Mouse (Mus musculus): ENCODE data around the gene Plk5. TPM values are rescaled to one million over a fixed set of nuclear protein-coding genes. Genes with fewer than 3 reads are reported as not detected.

The Plk5 gene
- total RNA-seq, 2 experiments from 2014 or later: 30.3 to 30.5 TPM

DNA sequence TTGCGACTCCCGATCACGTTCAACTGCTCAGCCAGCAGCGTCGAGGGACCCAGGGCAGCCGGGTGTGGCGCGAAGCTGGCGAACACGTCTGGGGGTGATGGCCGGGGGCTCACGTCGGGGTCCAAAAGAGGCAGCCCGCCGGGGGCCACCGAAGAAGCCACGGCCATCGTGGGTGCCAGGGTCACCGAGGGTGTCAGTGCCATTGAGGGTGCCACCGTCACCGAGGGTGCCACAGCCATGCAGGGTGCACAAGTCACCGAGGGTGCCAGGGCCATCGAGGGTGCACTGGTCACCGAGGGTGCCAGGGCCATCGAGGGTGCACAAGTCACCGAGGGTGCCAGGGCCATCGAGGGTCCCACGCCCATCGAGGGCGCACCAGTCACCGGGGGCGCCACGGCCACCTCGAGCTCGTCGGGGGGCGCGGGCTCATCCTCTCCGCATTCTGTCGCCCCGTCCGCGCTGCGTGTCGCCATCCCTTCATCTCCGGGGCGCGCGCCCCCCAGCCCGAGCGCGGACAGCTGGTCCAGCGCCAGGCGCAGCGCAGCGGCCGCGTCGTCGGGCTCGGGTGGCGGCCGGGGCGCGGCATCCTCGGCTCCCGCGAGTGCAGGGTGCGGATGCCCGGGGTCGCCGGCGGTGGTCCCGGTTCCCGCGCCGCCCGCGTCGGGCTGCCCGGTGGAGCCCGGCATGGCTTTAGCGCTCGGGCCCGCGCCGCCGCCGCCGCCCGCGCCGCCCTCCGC lies 30.6 kb downstream of the Plk5 start:
- no peak for DNase-seq (ENCODE audit: low spot score in 2 of 2)

GRCm38 (mm10) chr10:80387522-80387959 lies 31.3 kb downstream of the Plk5 start, which contains the start of gene Mex3d:
Gene Mex3d, minus strand, starts transcription at chr10:80387659.
- DNase-seq (ENCODE audit: low spot score in 2 of 2): peak; percentile 76 to 91

DNA sequence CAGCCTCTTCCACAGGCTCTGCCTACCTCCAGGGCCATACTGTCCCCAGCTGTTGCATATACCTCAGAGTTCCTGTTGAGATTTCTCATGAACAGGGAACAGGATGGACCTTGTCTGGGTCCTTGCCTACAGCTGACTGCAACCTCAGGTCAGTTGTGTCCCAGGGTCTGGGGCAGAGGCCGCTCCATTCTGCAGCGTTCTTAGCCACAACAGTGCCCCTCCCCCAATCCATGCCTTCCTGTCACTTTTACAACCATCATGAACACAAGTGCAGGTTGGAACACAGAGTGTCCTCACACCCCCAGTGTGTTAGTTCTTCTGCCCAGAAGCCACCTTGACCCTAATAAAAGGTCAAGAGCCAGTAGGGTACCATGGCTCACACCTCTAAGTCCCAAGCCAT lies 32.5 kb downstream of the Plk5 start:
- DNase-seq (ENCODE audit: low spot score in 2 of 2): no peak

GRCm38 (mm10) chr10:80389185-80389708 lies 33.0 kb downstream of the Plk5 start:
- DNase-seq (ENCODE audit: low spot score in 2 of 2): no peak

- no peak for DNase-seq (ENCODE audit: low spot score in 2 of 2)
Observed at GRCm38 (mm10) chr10:80390697-80391096, 34.4 kb downstream of the Plk5 start.

DNA sequence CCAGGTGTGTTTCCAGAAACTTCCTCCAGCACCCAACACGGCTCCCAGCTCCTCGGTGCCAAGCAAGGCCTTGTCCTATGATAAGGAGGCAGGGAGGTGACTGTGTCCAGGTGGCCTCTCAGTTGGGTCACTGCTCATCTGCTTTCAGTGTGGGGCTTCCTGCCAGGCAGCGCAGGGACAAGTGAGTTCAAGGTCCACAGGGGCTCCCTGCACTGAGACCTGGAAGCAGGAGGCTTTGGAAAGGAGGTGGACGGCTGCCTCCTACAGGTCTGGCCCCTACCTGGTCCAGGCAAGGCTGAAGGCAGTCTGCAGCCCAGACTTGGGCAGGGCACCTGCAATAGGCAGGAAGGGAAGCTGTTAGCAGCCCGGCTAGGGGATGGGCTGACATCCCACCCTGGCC lies 36.4 kb downstream of the Plk5 start:
- no peak for DNase-seq (ENCODE audit: low spot score in 2 of 2)

- DNase-seq (ENCODE audit: low spot score in 2 of 2): no peak
Observed at GRCm38 (mm10) chr10:80395025-80395627, 38.9 kb downstream of the Plk5 start.

DNA sequence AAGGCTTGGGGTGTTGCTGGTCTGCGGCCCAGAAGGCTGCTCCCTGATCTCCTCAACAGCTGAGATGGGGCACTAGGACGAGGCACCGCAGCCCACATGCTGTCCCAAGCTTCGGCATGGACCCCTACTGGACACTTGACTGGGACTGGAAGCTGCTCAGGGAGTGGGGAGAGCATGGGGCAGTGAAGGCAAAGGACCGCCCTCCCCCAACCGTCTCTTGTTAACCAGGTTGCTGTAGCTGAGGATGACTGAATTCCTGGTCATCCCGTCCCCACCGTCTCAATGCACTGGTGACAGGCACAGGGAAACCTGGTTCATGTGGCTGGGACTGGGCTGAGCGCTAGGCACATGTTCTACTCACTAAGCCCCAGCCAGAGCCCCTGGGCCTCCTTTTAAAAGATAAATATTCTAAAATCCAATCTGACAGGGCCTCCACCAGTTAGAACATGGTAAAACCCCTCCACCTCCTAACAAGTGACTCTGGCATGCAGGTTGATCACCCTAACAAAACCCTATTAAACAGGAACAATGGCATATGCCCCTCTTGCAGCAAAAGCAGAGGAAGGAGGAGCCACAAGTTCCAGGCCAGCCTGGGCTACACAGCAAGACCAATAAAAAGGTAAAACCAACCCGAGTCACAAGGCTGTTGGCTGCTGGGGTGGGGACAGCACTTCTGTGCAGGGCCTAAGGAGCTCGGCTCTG lies 40.7 kb downstream of the Plk5 start:
- no peak for DNase-seq (ENCODE audit: low spot score in 2 of 2)

- DNase-seq (ENCODE audit: low spot score in 2 of 2): no peak
Observed at GRCm38 (mm10) chr10:80397524-80398173, 41.4 kb downstream of the Plk5 start.

GRCm38 (mm10) chr10:80398174-80398535 lies 41.9 kb downstream of the Plk5 start:
- no peak for DNase-seq (ENCODE audit: low spot score in 2 of 2)

GRCm38 (mm10) chr10:80398719-80399190 lies 42.5 kb downstream of the Plk5 start:
- DNase-seq (ENCODE audit: low spot score in 2 of 2): peak; percentile 96 to 99

DNA sequence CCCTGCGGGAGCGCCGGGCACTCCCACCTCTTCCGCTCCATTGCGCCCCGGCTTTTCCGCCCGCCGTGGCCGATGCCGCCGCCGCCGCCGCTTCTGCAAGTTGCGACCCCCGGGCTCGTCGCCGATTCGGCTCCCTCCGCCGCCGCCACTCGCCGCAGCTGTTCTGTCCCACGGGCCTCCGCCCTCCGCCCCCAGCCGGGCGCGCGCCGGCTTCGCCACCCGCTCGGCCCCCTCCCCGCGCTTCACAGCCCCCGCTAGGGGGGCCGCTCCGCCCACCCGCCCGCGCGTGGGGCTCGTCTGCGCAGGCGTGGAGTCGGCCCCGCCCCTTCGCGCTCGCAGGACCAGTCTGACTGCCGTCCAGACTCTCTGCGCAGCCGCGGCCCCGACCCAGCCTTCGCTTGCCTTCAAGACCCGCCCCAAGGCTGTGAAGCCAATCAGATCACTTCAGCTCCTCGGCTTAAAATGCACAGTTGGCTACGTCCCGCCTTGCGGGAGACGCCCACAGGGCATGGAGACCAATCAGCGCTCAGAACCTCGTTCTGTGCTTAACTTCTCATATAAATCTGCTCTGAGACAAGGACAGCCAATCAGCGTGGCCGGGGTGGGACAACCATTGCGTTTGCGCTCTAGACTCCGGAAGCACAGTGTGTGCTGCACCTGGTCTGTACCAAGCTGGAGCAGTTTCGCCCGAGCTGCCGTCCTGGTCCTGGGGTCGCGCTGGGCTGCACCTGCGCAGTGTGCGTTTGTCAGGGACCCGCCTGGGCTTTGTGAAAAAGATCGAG lies 43.1 kb downstream of the Plk5 start, which contains the start of gene Mbd3:
Gene Mbd3, minus strand, starts transcription at position 360 of the 782 bp plus-strand sequence.
- DNase-seq (ENCODE audit: low spot score in 2 of 2): peak; percentile 100

- DNase-seq (ENCODE audit: low spot score in 2 of 2): no peak
Observed at GRCm38 (mm10) chr10:80399973-80400703, 43.9 kb downstream of the Plk5 start.

DNA sequence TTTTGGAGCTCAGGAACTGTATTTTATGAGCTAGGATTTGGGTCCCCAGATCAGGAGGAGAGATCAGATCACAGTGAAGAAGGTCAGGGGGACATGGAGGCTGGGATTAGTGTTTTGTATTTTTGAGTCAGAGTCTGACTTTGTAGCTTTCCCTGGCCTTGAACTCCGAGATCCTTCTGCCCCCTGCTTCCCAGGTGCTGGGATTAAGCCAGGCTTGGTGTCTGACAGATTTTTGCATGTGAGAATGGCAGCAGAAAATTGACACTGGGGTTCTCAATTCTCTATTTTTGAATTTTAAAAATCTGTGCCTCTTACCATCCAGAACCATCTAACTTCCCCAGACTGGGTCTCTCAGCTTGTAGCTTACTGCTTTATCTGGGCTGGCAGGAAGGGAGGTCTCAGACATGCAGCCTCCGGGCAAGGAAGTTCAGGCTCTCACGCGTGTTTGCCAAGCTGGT lies 44.5 kb downstream of the Plk5 start:
- no peak for DNase-seq (ENCODE audit: low spot score in 2 of 2)

DNA sequence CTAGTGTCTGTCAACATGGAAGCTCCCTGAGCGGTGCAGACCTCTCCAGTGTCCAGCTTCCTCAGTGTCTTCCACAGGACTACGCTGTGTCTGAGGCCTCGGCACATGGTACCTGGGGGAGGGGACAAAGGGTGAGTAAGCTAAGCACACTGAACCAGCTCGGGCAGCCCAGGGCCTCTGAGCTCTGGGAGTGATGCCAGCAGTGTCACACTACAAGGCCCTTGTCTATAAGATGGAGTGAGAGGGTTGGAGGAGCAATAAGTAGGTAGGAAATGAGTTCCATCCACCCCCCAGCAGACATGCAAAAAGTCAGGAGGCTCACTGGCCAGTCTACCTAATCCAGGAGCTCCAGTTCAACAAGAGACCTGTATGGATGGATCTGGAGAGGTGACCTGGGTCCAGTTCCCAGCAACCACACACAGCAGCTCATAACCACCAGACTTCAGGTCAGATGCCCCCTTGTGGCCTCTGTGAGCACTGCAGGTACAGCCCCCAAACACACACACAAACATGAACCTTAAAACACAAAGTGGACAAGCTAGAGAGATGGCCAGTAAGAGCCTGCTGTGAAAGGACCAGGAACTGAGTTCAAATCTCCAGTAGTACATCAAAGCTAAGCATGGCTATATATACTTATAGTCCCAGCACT lies 46.9 kb downstream of the Plk5 start:
- DNase-seq (ENCODE audit: low spot score in 2 of 2): no peak

DNA sequence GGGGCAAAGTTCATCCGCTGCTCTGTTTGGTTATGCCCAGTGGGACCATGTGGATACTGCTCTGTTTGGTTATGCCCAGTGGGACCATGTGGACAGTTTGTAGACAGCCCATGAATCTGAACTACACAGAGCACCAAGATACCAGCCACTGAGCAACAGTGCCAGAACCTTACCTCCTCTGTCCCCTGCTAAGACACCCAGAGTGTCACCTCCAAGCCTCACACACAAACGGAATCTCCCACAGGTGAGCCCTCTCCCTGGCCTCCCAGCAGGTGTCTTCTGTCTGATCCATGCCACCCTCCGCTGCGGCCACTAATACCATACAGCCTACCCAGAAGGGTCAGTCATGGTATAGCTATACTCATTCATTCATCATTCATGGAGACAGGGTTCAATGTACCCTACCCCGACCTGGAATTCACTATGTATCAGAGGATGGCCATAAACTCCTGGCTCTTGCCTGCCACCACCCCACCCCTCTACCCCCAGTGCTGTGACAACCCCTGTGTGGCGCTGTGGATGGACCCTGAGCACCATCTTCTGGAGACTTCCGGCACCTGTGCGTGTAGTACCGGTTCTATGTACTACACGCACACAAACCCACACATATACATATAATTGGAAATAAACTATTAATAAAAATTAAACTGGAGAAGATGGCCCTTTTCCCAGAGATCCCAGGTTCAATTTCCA lies 49.4 kb downstream of the Plk5 start:
- no peak for DNase-seq (ENCODE audit: low spot score in 2 of 2)

DNA sequence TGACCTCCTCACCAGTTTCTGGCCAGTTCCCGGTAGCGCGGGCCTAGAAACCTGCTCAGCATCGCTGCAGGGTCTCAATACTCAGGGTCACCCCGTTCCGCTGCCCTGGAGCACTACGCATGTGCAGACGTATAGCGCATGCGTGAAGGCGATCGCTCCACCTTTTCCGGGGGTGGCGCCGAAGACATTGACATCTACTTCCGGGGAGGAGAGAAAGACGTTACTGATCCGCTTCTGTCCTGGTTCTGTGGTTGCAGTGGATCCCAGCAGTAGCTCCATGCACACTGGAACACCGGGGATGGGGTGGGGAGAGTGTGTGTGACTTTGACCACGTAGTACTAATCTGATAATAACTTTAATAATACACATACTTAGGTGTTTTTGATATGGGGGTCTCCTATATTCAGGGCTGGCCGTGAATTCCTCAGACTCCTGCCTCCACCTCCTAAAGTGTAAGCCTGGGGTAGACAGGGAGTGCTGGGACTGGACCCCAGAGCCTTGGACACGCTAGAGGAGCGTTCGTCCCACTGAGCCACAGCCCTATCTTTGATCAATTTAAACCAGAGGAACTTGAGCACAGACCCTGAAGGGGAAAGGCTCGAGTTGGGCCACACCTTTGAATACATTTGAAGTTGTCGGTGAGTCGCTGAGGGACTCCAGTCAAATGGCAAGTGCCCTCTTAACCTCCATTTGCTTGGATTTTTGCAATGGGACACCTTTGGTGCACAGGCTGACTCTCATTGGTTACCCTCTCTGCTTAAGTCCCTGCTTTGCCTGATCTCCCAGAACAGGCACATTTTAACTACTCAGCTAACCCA lies 50.6 kb downstream of the Plk5 start, which contains the start of gene Uqcr11:
Gene Uqcr11, minus strand, starts transcription at position 147 of the 818 bp plus-strand sequence.
- DNase-seq (ENCODE audit: low spot score in 2 of 2): peak; percentile 92 to 94

DNA sequence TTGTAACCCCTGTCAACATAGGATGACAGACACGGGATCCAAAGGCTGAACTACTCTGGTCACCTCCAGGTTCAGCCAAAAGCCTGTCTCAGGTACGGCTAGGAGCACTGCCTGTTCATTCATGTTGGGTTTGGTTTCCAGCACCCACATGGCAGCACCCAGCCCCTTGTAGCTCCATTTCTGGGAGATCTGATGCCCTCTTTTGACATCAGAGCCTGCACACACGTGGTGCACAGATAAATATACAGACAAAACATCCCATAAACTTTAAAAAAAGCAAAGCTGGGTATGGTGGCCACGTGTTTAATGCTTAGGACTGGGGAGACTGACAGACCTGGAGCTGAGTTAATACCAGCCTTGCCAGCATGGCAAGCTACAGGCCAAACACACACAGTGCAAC lies 51.7 kb downstream of the Plk5 start:
- no peak for DNase-seq (ENCODE audit: low spot score in 2 of 2)

Measured in layer of hippocampus, adult 18-20 months (tissue).